Mouse (Mus musculus): ENCODE data around the gene Rab34.

GRCm38 (mm10) chr11:78164604-78164923, 23.7 kb upstream of the Rab34 start:
- no peak for TF ChIP-seq POLR2A (IDR thresholded peaks at IDR 0.05; ENCODE audit: control insufficient read depth, extremely low read depth, insufficient read depth, low read length, poor library complexity)
- TF ChIP-seq CTCF (IDR thresholded peaks at IDR 0.05; ENCODE audit: borderline replicate concordance, control insufficient read depth, extremely low read depth, insufficient read depth, low read length, poor library complexity), result no peak
